Mouse (Mus musculus) neural tube, embryonic 13.5 days (tissue): ENCODE data around the gene Ankfn1. TPM values are rescaled to one million over a fixed set of nuclear protein-coding genes. Genes with fewer than 3 reads are reported as not detected.
A peak's percentile ranks its signal among the peaks of the same experiment; 100 is the strongest.

ENCODE experiments used
- ATAC-seq: fragments of 200-750 bp; cut with Nextera tagmentation; 2 replicates; pipeline ENCODE4 v1.8.0; 2017; ENCODE audit warnings: low read depth, mild to moderate bottlenecking, moderate TSS enrichment, moderate library complexity
- H3K27ac ChIP-seq: fragments of 300-500 bp; sonication (generic); replicated peaks from 2 replicates; pipeline ENCODE4 v1.5.1; 2015; ENCODE audit warnings: moderate library complexity, mild to moderate bottlenecking, inconsistent platforms
- H3K27me3 ChIP-seq: fragments of 300-500 bp; sonication (generic); 2 replicates; pipeline ENCODE4 v1.6.1; 2015; ENCODE audit warnings: mild to moderate bottlenecking, inconsistent platforms
- H3K36me3 ChIP-seq: fragments of 300-500 bp; sonication (generic); 2 replicates; pipeline ENCODE4 v1.6.1; 2015; ENCODE audit warnings: mild to moderate bottlenecking, inconsistent platforms
- H3K4me1 ChIP-seq: fragments of 300-500 bp; sonication (generic); replicated peaks from 2 replicates; pipeline ENCODE4 v1.6.1; 2015; ENCODE audit warnings: inconsistent platforms
- H3K4me2 ChIP-seq: fragments of 300-500 bp; sonication (generic); 2 replicates; pipeline ENCODE4 v1.6.1; 2015; ENCODE audit warnings: inconsistent platforms, mild to moderate bottlenecking, moderate library complexity
- H3K4me3 ChIP-seq: fragments of 300-500 bp; sonication (generic); 2 replicates; pipeline ENCODE4 v1.5.1; 2015; ENCODE audit warnings: mild to moderate bottlenecking, inconsistent platforms
- H3K9ac ChIP-seq: fragments of 300-500 bp; sonication (generic); 2 replicates; pipeline ENCODE4 v1.6.1; 2015; ENCODE audit warnings: moderate library complexity, mild to moderate bottlenecking, inconsistent platforms
- H3K9me3 ChIP-seq: fragments of 300-500 bp; sonication (generic); 2 replicates; pipeline ENCODE4 v1.6.1; 2016; ENCODE audit warnings: inconsistent platforms
- WGBS: fragments of 180-500 bp; shearing (Covaris S2); methylation state at CpG from one replicate; pipeline ENCODE4 v1.1.7; 2015; 5-methylcytosine and 5-hydroxymethylcytosine counted together
- polyA plus RNA-seq: library from polyadenylated mRNA; unstranded; fragments of >200 nt; fragmentation: Nextera tagmentation; extraction: Ambion mirVana; gene quantifications from 2 replicates; pipeline ENCODE4 v1.2.1, GENCODE M21; 2015

The Ankfn1 gene
- polyA plus RNA-seq, 1 experiment from 2014 or later: 1.9 TPM

DNA sequence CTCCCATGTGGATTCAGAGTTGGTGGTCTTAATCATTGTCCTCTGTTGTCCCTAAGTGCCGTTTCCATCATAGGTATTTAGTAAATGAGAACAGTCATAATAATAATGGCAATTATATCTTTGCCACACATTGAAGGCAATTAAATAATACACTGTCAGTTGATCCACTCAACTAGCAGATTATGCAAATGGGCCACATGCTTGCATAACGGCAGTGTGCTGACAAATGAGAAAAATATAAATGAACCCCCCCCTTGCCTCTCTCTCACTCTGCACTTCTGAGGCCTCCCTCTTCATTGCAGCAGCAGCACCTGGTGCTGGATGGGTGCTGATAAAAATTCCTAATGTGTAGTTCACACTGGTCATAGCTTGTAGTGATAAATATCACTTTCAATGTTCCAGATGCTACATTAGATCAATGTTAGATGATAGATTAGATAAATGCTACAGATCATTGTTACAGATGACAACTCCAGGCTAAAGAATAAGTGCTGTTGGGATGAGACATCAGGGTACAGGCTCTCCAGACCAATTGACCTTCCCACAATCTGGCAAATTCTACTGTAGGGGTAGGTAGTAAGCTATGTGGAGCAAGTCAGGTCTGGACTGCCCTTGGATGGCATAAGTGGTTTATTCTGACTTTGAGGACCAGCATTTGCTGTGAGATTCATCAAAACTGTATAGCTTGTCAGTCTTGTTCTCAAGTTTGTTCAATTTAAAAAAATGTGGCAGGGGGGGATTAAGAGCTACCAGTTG lies 12.3 kb downstream of the Ankfn1 start:
- ATAC-seq: no peak
- no peaks in the 10 kb centered on the region for H3K36me3 ChIP-seq
- no peak overlapping the region for H3K27ac ChIP-seq
- H3K9me3 ChIP-seq: no peaks in the 10 kb centered on the region
- H3K27me3 ChIP-seq: no peaks in the 10 kb centered on the region
- WGBS: 49% methylated on average over 2 of the region's 2 CpGs
- no peak overlapping the region for H3K4me2 ChIP-seq
- peaks cover 13% of the 10 kb centered on the region; the same call in 1 of the 2 replicates for H3K4me1 ChIP-seq
- no peak overlapping the region for H3K9ac ChIP-seq
- no peak overlapping the region for H3K4me3 ChIP-seq

DNA sequence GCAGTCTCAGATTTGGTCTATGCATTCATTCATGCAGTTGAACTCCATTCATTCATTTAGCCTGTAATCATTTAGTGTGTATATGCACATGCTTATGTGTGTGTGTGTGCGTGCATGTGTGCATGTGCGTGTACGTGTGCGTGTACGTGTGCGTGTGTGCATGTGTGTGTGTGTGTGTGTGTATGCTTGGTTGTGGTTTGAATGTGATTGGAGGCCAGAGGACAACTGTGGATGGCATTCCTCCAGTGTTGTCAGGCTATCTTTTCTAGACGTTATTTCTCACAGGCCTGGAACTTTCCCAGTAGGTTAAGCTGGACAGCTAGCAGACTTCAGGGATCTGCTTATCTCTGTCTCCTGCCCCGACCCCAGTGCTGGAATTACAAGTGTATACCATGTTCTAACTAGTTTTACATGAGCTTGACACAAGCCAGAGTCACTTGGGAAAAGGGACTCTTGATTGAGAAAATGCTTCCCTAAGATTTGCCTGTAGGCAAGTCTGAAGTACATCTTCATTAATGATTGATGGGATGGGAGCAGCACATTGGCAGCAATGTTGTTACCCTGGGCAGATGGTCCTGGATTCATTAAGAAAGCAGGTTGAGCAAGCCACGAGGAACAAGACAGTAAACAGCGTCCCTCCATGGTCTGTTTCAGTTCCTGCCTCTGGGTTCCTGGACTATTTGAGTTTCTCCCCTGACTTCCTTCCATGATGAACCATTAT lies 43.3 kb downstream of the Ankfn1 start:
- Histone ChIP-seq H3K27me3 (no peaks in the 10 kb centered on the region), H3K36me3 (no peaks in the 10 kb centered on the region), H3K4me1 (no peaks in the 10 kb centered on the region), H3K4me3 (no peak overlapping the region), H3K9me3 (no peaks in the 10 kb centered on the region), H3K4me2 (no peak overlapping the region), H3K27ac (no peak overlapping the region), H3K9ac (no peak overlapping the region)
- WGBS: 82% methylated on average over 10 of the region's 10 CpGs
- no peak for ATAC-seq

DNA sequence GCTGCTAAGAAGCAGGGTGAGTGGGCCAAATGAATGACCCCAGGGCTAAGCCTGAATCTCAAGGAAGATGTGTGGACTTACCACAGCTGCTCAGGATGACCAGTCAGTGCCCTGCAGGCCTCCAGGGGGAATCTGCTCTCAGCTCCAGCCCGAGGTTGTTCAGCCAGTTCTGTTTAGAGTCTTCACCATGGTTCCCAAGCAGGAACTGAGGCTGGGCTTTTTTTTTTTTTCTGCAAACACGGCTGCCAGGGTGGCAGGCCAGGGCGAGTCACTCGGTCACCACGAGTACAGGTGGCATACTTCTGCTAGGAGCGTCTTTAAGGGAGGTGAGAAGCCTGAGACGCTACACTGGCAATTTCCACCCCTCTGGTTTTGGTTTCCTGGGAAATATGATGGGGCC lies 43.9 kb downstream of the Ankfn1 start:
- Histone ChIP-seq H3K27me3 (no peaks in the 10 kb centered on the region), H3K4me2 (no peak overlapping the region), H3K4me3 (no peak overlapping the region), H3K4me1 (no peaks in the 10 kb centered on the region), H3K9ac (no peak overlapping the region), H3K27ac (no peak overlapping the region), H3K9me3 (no peaks in the 10 kb centered on the region), H3K36me3 (no peaks in the 10 kb centered on the region)
- no peak for ATAC-seq
- WGBS: 88% methylated on average over 7 of the region's 7 CpGs

DNA sequence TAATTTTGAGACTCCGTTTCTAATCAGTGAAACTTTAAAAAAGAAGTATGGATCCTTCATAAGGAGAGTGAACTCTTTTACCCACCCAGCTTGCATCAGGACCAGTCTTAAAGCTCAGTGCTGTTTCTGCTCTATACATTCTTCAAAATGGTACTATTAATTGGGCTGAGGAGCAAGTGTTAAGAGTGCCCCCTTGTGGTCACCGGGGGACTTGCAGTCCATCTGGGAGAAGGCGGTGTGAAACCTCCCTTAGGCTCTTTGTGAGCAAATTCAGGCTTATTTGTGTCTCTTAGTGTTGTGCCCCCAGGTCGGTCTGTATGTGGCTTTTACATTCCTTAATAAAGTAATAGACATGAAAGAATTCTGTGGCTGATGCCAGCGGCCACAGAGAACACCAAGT lies 56.6 kb downstream of the Ankfn1 start:
- Histone ChIP-seq H3K4me2 (no peak overlapping the region), H3K27me3 (no peaks in the 10 kb centered on the region), H3K36me3 (no peaks in the 10 kb centered on the region), H3K4me1 (no peaks in the 10 kb centered on the region), H3K27ac (no peak overlapping the region), H3K4me3 (no peak overlapping the region), H3K9me3 (no peaks in the 10 kb centered on the region), H3K9ac (no peak overlapping the region)
- no peak for ATAC-seq
- 22% methylated on average over 5 of the region's 5 CpGs for WGBS

DNA sequence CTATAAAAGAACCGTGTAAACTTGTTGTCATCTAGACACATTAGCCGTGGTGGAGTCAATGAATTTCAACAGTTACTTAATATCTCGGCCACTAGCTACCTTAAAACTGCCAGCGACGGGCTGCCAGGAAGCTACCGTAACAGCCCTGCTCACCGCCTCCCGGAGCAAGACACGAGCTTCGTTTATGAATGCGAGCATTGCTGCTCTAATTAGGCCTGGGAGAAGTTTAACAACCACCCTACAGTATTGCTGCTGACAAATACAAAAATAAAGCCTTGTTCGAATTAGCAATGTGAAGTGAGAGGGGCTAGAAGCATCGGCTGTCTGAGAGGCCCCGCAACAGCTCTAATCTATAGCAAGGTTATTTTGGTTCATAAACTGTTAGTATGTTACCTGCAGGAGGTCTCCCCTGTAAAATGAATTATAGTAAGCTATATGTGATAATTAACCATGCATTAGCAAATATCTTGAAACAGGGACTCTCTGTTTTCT lies 58.9 kb downstream of the Ankfn1 start:
- H3K4me3 ChIP-seq: no peak overlapping the region
- 0 out of 2 replicates have a peak, but pooled peaks cover 4% of the 10 kb centered on the region for H3K9me3 ChIP-seq
- no peaks in the 10 kb centered on the region for H3K27me3 ChIP-seq
- no peak overlapping the region for H3K9ac ChIP-seq
- no peaks in the 10 kb centered on the region for H3K36me3 ChIP-seq
- no peak for ATAC-seq
- H3K27ac ChIP-seq: no peak overlapping the region
- no peaks in the 10 kb centered on the region for H3K4me1 ChIP-seq
- H3K4me2 ChIP-seq: no peak overlapping the region
- 65% methylated on average over 14 of the region's 14 CpGs for WGBS

DNA sequence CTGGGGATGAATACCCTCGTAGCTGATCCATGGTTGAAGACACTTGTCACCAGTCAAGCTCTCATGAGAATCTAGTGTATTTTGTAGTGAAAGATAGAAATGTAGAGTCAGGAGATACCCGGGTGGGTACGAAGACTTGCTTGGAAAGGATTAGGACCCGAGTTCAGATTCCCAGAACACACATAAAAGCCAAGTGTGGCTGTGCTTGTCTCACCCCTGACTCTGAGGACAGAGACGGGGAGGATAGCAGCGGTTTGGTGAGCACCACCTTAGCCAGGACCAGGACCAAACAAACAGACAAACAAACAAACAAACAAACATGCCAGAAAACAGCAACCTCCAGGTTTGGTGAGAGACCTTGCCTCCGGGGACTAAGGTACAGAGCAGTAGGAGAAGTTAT lies 61.1 kb downstream of the Ankfn1 start:
- no peak overlapping the region for H3K4me3 ChIP-seq
- ATAC-seq: no peak
- no peak overlapping the region for H3K27ac ChIP-seq
- 94% methylated on average over 7 of the region's 7 CpGs for WGBS
- no peak overlapping the region for H3K4me2 ChIP-seq
- no peaks in the 10 kb centered on the region for H3K4me1 ChIP-seq
- no peak overlapping the region for H3K9ac ChIP-seq
- no peaks in the 10 kb centered on the region for H3K27me3 ChIP-seq
- 0 out of 2 replicates have a peak, but pooled peaks cover 4% of the 10 kb centered on the region for H3K9me3 ChIP-seq
- H3K36me3 ChIP-seq: no peaks in the 10 kb centered on the region

DNA sequence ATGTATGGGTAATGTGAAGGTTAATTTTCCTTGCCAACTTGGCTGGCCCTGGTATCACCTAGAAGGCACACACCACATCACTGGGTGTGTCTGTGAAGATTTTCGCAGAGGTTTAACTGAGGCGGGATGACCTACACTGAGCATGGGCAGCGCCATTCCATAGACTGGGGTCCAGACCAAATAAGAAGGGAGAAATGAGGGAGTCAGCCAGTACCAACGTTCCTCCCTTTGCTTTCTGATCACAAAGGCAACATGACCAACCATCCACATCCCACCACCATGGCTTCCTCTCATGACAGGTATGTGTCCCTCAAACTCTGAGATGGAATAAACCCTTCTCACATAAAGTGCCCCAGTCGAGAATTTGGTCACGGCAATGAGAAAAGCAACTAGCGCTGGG lies 68.9 kb downstream of the Ankfn1 start:
- Histone ChIP-seq H3K4me3 (no peak overlapping the region), H3K4me1 (no peaks in the 10 kb centered on the region), H3K27me3 (no peaks in the 10 kb centered on the region), H3K27ac (no peak overlapping the region), H3K4me2 (no peak overlapping the region), H3K9me3 (no peaks in the 10 kb centered on the region), H3K9ac (no peak overlapping the region), H3K36me3 (no peaks in the 10 kb centered on the region)
- no peak for ATAC-seq
- WGBS: 92% methylated on average over 7 of the region's 7 CpGs

DNA sequence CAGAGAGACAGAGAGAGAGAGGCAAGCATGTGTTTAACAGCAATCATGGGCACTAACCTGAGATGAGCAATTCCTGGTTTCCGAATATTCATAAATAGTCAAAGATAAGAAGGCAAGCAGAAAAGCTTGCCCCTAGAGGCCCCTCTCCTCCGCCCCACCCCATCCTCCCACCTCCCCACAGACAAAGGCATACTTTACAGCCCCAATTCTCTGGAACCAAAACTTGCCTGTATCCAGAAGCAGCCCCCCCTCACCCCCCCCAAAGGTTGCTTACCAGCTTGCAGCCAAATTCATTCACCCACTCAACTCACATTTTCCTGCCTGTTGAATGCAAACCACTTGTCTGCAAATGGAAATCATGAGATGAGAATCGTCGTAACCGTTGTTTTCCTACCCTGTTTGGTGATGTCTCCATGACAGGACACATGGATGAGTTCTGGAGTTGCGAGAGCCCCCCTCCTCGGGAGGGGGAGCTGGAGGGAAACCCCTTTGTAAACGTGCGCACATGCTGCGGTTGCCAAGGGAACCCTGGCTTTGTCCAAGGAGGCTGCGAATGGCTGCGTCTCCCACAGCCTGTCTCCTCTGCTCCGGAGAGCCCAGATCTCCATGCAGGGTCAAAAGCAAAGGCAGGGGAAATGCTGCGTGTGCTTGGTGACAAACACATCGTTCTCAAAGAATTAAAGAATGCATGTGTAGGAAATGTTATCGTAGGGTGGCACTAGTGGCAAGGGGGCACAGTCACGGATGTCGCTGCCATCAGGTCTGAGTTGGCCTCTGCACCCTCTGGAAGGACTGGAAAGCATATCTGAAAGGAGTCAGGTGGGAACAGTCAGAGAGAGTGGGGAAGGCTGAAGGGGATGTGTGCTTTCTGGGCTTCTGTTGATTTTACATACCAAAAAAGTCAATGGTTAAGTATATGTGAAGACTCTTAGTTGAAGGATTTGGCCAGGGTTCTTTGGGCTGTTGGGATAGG lies 80.7 kb downstream of the Ankfn1 start:
- 23% methylated on average over 18 of the region's 18 CpGs for WGBS
- peak; percentile 83 for ATAC-seq
- Histone ChIP-seq H3K4me3 (peak overlapping the region; percentile 22), H3K4me1 (peaks cover 13% of the 10 kb centered on the region), H3K4me2 (peak overlapping the region; percentile 48), H3K27ac (no peak overlapping the region), H3K36me3 (no peaks in the 10 kb centered on the region), H3K9me3 (no peaks in the 10 kb centered on the region), H3K27me3 (peaks cover 5% of the 10 kb centered on the region; the same call in 1 of the 2 replicates), H3K9ac (0 out of 2 replicates have a peak overlapping the region, but pooled peaks have one; percentile 26)

DNA sequence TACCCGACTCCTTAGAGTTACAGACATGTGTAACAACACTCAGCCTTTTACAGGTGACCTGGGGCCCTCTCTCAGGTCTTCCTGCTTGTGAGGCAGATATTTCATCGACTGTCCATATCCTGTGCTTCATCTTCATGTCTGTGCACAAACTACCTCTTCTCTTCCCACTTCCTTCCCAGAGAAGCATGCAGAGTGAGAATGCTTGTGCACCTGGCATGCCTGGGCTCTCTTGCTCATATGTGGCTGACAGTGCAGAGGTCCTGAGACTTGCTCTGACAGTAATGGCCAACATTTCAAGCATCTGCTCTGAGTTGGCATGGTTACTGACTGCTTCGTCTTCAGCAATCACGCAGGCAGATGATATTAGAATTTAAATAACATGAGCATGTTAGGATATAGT lies 83.8 kb downstream of the Ankfn1 start:
- Histone ChIP-seq H3K36me3 (no peaks in the 10 kb centered on the region), H3K9me3 (no peaks in the 10 kb centered on the region), H3K4me2 (no peak overlapping the region), H3K27ac (no peak overlapping the region), H3K9ac (no peak overlapping the region), H3K4me3 (no peak overlapping the region), H3K4me1 (peaks cover 13% of the 10 kb centered on the region), H3K27me3 (peaks cover 5% of the 10 kb centered on the region; the same call in 1 of the 2 replicates)
- WGBS: 84% methylated on average over 4 of the region's 4 CpGs
- no peak for ATAC-seq

DNA sequence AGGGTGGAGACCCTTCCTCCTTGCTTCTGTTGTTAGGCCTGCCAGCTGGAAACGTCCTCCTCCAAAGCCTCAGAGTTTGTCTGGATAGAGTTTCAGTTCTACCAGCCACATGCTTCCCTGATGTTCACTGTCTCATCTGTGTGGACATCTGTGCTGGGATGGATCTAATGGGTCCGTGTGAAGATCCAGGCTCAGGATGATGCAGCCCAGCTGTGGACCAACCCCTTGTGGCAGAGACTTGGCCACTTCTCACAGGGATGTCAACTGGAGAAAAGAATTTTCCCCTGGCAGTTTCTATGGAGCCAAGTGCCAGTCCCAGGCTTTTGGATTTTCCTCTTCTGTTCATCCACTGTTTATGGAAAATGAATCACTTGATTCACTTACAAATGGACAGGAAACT lies 100.5 kb downstream of the Ankfn1 start:
- no peaks in the 10 kb centered on the region for H3K27me3 ChIP-seq
- WGBS: 76% methylated on average over 2 of the region's 2 CpGs
- peaks cover 7% of the 10 kb centered on the region; the same call in 1 of the 2 replicates for H3K4me1 ChIP-seq
- H3K4me3 ChIP-seq: no peak overlapping the region
- H3K9ac ChIP-seq: no peak overlapping the region
- no peaks in the 10 kb centered on the region for H3K36me3 ChIP-seq
- H3K4me2 ChIP-seq: no peak overlapping the region
- H3K27ac ChIP-seq: no peak overlapping the region
- ATAC-seq: no peak
- no peaks in the 10 kb centered on the region for H3K9me3 ChIP-seq

DNA sequence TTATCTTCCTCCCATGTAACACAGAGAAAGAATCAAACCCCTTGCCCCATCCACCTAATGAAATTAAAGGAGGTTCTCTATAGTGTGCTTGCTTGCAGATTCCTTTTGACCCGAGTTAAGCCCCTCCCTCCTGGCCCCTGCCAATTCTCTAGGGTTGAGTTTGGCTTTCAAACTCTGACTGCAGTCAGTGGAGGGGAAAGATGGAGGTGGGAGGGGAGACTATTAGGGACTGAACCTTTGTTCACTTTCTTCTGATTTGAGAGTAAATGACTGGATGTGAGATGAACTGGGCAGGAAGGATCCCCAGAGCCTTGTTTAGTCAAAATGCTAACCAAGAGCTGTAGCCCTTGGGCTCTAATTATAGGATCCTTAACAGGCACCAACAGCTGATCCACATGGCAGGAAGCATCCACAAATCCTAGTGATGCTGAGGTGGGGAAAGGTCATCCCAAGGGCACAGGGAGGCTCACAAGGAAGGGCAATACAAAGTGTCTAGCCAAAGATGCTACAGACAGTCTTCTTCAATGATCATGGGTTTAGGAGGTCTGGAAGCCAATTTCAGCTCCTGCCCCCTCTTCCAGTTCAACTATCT lies 103.4 kb downstream of the Ankfn1 start:
- 8% methylated on average over 1 of the region's 1 CpGs for WGBS
- Histone ChIP-seq H3K4me3 (no peak overlapping the region), H3K4me1 (peaks cover 7% of the 10 kb centered on the region; the same call in 1 of the 2 replicates), H3K27ac (no peak overlapping the region), H3K4me2 (no peak overlapping the region), H3K36me3 (no peaks in the 10 kb centered on the region), H3K9me3 (no peaks in the 10 kb centered on the region), H3K27me3 (no peaks in the 10 kb centered on the region), H3K9ac (no peak overlapping the region)
- ATAC-seq: no peak
